Mouse (Mus musculus) B cell, adult 2 months (primary cell): ENCODE data around the gene Gtpbp2.
A peak's percentile ranks its signal among the peaks of the same experiment; 100 is the strongest.

Experiments used
- DNase-seq, 2 experiments: peaks; one replicate each; pipeline ENCODE4 v3.0.0; 2022

Gene Gtpbp2

GRCm38 (mm10) chr17:46160686-46161085, at the start of gene Gtpbp2:
TSS of gene Gtpbp2 (plus strand) at chr17:46161032.
- DNase-seq = peak; percentile 93 to 95

GRCm38 (mm10) chr17:46115489-46115888, 45.3 kb upstream of the Gtpbp2 start:
- DNase-seq = no peak

- no peak for DNase-seq
Measured at GRCm38 (mm10) chr17:46116138-46116537, 44.7 kb upstream of the Gtpbp2 start.

GRCm38 (mm10) chr17:46116881-46117280, 44.0 kb upstream of the Gtpbp2 start:
- DNase-seq = no peak

- no peak for DNase-seq
Measured at GRCm38 (mm10) chr17:46117623-46118422, 43.0 kb upstream of the Gtpbp2 start.

GRCm38 (mm10) chr17:46118423-46118850, 42.4 kb upstream of the Gtpbp2 start:
- no peak for DNase-seq

GRCm38 (mm10) chr17:46119641-46120040, 41.2 kb upstream of the Gtpbp2 start:
- no peak for DNase-seq

- DNase-seq = no peak
Measured at GRCm38 (mm10) chr17:46122791-46123190, 38.0 kb upstream of the Gtpbp2 start.

- DNase-seq = no peak
Measured at GRCm38 (mm10) chr17:46123285-46123684, 37.5 kb upstream of the Gtpbp2 start.

GRCm38 (mm10) chr17:46123953-46124700, 36.7 kb upstream of the Gtpbp2 start:
- DNase-seq = no peak

- no peak for DNase-seq
Measured at GRCm38 (mm10) chr17:46126608-46127007, 34.2 kb upstream of the Gtpbp2 start.

- DNase-seq = no peak
Measured at GRCm38 (mm10) chr17:46127814-46128493, 32.9 kb upstream of the Gtpbp2 start.

- no peak for DNase-seq
Measured at GRCm38 (mm10) chr17:46129741-46130498, 30.9 kb upstream of the Gtpbp2 start.

GRCm38 (mm10) chr17:46132058-46132718, 28.6 kb upstream of the Gtpbp2 start:
- peak; percentile 74 to 75 for DNase-seq

- DNase-seq = no peak
Measured at GRCm38 (mm10) chr17:46132862-46133261, 28.0 kb upstream of the Gtpbp2 start.

- DNase-seq = no peak
Measured at GRCm38 (mm10) chr17:46138563-46139236, 22.1 kb upstream of the Gtpbp2 start.

- no peak for DNase-seq
Measured at GRCm38 (mm10) chr17:46139872-46140271, 21.0 kb upstream of the Gtpbp2 start.

- peak; percentile 84 to 87 for DNase-seq
Measured at GRCm38 (mm10) chr17:46143578-46144423, 17.0 kb upstream of the Gtpbp2 start, which contains the start of gene Rsph9. TSS of gene Rsph9 (minus strand) at chr17:46144216.

GRCm38 (mm10) chr17:46152847-46153782, 7.7 kb upstream of the Gtpbp2 start, which contains the start of gene Mad2l1bp:
TSS of gene Mad2l1bp (minus strand) at chr17:46153553.
- peak; percentile 87 to 89 for DNase-seq
